Mouse (Mus musculus) liver, embryonic 15.5 days (tissue): ENCODE data around the gene Hist1h4b. TPM values are rescaled to one million over a fixed set of nuclear protein-coding genes. Genes with fewer than 3 reads are reported as not detected.
A peak's percentile ranks its signal among the peaks of the same experiment; 100 is the strongest.
"Not testable (repeated sequence)": the region's sequence is repeated elsewhere in the genome, so short reads cannot be mapped to it uniquely, and the experiment has no call there.

Experiments
- ATAC-seq: fragments of 200-750 bp; cut with Nextera tagmentation; 2 replicates; pipeline ENCODE4 v1.8.0; 2017; ENCODE audit warnings: moderate number of reproducible peaks, mild to moderate bottlenecking, moderate library complexity; ENCODE audit not compliant: insufficient read depth
- H3K27ac ChIP-seq: fragments of 300-500 bp; sonication (generic); replicated peaks from 2 replicates; pipeline ENCODE4 v1.5.1; 2015; ENCODE audit warnings: mild to moderate bottlenecking, inconsistent platforms
- H3K27me3 ChIP-seq: fragments of 300-500 bp; sonication (generic); 2 replicates; pipeline ENCODE4 v1.6.1; 2015; ENCODE audit warnings: mild to moderate bottlenecking, inconsistent platforms
- H3K36me3 ChIP-seq: fragments of 300-500 bp; sonication (generic); replicated peaks from 2 replicates; pipeline ENCODE4 v1.6.1; 2015; ENCODE audit warnings: moderate library complexity, mild to moderate bottlenecking, inconsistent platforms
- H3K4me1 ChIP-seq: fragments of 300-500 bp; sonication (generic); replicated peaks from 2 replicates; pipeline ENCODE4 v1.6.1; 2015; ENCODE audit warnings: inconsistent platforms
- H3K4me2 ChIP-seq: fragments of 300-500 bp; sonication (generic); 2 replicates; pipeline ENCODE4 v1.6.1; 2015; ENCODE audit warnings: moderate library complexity, mild to moderate bottlenecking, inconsistent platforms
- H3K4me3 ChIP-seq: fragments of 300-500 bp; sonication (generic); replicated peaks from 2 replicates; pipeline ENCODE4 v1.5.1; 2015; ENCODE audit warnings: mild to moderate bottlenecking, inconsistent platforms
- H3K9ac ChIP-seq: fragments of 300-500 bp; sonication (generic); 2 replicates; pipeline ENCODE4 v1.6.1; 2015; ENCODE audit warnings: moderate library complexity, mild to moderate bottlenecking, inconsistent platforms
- H3K9me3 ChIP-seq: fragments of 300-500 bp; sonication (generic); replicated peaks from 2 replicates; pipeline ENCODE4 v1.6.1; 2016; ENCODE audit warnings: inconsistent platforms
- WGBS: fragments of 180-500 bp; shearing (Covaris S2); methylation state at CpG from one replicate; pipeline ENCODE4 v1.1.7; 2015; ENCODE audit warnings: mixed read lengths; ENCODE audit not compliant: insufficient replicate concordance; 5-methylcytosine and 5-hydroxymethylcytosine counted together
- polyA plus RNA-seq: library from polyadenylated mRNA; unstranded; fragments of >200 nt; fragmentation: Nextera tagmentation; extraction: Ambion mirVana; gene quantifications from 2 replicates; pipeline ENCODE4 v1.2.1, GENCODE M21; 2015

The Hist1h4b gene
- 2.7 and 4.1 TPM in 2 replicates for polyA plus RNA-seq

GRCm38 (mm10) chr13:23756790-23757189 is at the start of gene Hist1h4b:
Gene Hist1h4b, plus strand, starts transcription at chr13:23757013.
- peaks cover 57% of the 10 kb centered on the region for H3K4me1 ChIP-seq
- peak within 1 kb of the TSS; percentile 71 for H3K9ac ChIP-seq
- WGBS, result 0% methylated on average over 19 of the region's 22 CpGs
- H3K4me3 ChIP-seq, result peak within 1 kb of the TSS; percentile 54
- no peaks in the 10 kb centered on the region for H3K36me3 ChIP-seq
- peak within 1 kb of the TSS; percentile 87 for H3K4me2 ChIP-seq
- no peaks in the 10 kb centered on the region for H3K27me3 ChIP-seq
- ATAC-seq, result peak; percentile 67
- no peaks in the 10 kb centered on the region for H3K9me3 ChIP-seq
- peak within 1 kb of the TSS; percentile 99 for H3K27ac ChIP-seq

- no peak overlapping the region for H3K27ac ChIP-seq
- 66% methylated on average over 4 of the region's 4 CpGs for WGBS
- H3K4me3 ChIP-seq, result no peak overlapping the region
- no peak overlapping the region for H3K9ac ChIP-seq
- ATAC-seq, result no peak
- peaks cover 25% of the 10 kb centered on the region for H3K4me1 ChIP-seq
- H3K9me3 ChIP-seq, result no peaks in the 10 kb centered on the region
- peaks cover 19% of the 10 kb centered on the region for H3K27me3 ChIP-seq
- H3K4me2 ChIP-seq, result no peak overlapping the region
- no peaks in the 10 kb centered on the region for H3K36me3 ChIP-seq
These were observed 48.8 kb upstream of the Hist1h4b start for GRCm38 (mm10) chr13:23708041-23708440.

- no peak for ATAC-seq
- Histone ChIP-seq H3K27ac (no peak overlapping the region), H3K4me2 (no peak overlapping the region), H3K4me1 (peaks cover 25% of the 10 kb centered on the region), H3K9me3 (no peaks in the 10 kb centered on the region), H3K9ac (no peak overlapping the region), H3K27me3 (peaks cover 19% of the 10 kb centered on the region), H3K4me3 (no peak overlapping the region), H3K36me3 (no peaks in the 10 kb centered on the region)
- 62% methylated on average over 4 of the region's 4 CpGs for WGBS
These were observed 48.2 kb upstream of the Hist1h4b start for GRCm38 (mm10) chr13:23708654-23709053.

- no peaks in the 10 kb centered on the region for H3K9me3 ChIP-seq
- WGBS, result 34% methylated on average over 15 of the region's 15 CpGs
- H3K27ac ChIP-seq, result peak overlapping the region; percentile 77
- ATAC-seq, result 0 out of 2 replicates have a peak, but pooled peaks have one; percentile 19
- no peaks in the 10 kb centered on the region for H3K36me3 ChIP-seq
- H3K4me3 ChIP-seq, result peak overlapping the region; percentile 56
- peaks cover 25% of the 10 kb centered on the region for H3K4me1 ChIP-seq
- H3K4me2 ChIP-seq, result peak overlapping the region; percentile 74
- H3K27me3 ChIP-seq, result peaks cover 19% of the 10 kb centered on the region
- H3K9ac ChIP-seq, result peak overlapping the region; percentile 64
These were observed 47.0 kb upstream of the Hist1h4b start for GRCm38 (mm10) chr13:23709714-23710373.

- Histone ChIP-seq H3K36me3 (no peaks in the 10 kb centered on the region), H3K9ac (peak within 1 kb of the TSS; percentile 64), H3K27ac (peak within 1 kb of the TSS; percentile 77), H3K4me1 (peaks cover 25% of the 10 kb centered on the region), H3K4me2 (peak within 1 kb of the TSS; percentile 74), H3K9me3 (no peaks in the 10 kb centered on the region), H3K4me3 (peak within 1 kb of the TSS; percentile 56), H3K27me3 (peaks cover 19% of the 10 kb centered on the region)
- 3% methylated on average over 17 of the region's 17 CpGs for WGBS
- ATAC-seq, result peak; percentile 63
These were observed 46.3 kb upstream of the Hist1h4b start, which contains the start of gene Hfe for GRCm38 (mm10) chr13:23710374-23711089. Gene Hfe, minus strand, starts transcription at chr13:23710854.

GRCm38 (mm10) chr13:23716261-23717042 is 40.4 kb upstream of the Hist1h4b start:
- H3K27me3 ChIP-seq, result peaks cover 3% of the 10 kb centered on the region; the same call in 1 of the 2 replicates
- 26% methylated on average over 5 of the region's 5 CpGs for WGBS
- H3K4me3 ChIP-seq, result no peak overlapping the region

GRCm38 (mm10) chr13:23717176-23717575 is 39.6 kb upstream of the Hist1h4b start:
- 47% methylated on average over 11 of the region's 11 CpGs for WGBS
- H3K9me3 ChIP-seq, result no peaks in the 10 kb centered on the region
- 0 out of 2 replicates have a peak overlapping the region, but pooled peaks have one; percentile 41 for H3K27ac ChIP-seq
- no peak for ATAC-seq
- no peak overlapping the region for H3K4me3 ChIP-seq
- H3K4me2 ChIP-seq, result no peak overlapping the region
- no peaks in the 10 kb centered on the region for H3K36me3 ChIP-seq
- no peak overlapping the region for H3K9ac ChIP-seq
- peaks cover 4% of the 10 kb centered on the region; the same call in 1 of the 2 replicates for H3K4me1 ChIP-seq
- H3K27me3 ChIP-seq, result no peaks in the 10 kb centered on the region; the same call in 1 of the 2 replicates

More at GRCm38 (mm10) chr13:23716261-23717042, 40.4 kb upstream of the Hist1h4b start:
- H3K4me2 ChIP-seq, result no peak overlapping the region
- peaks cover 8% of the 10 kb centered on the region for H3K4me1 ChIP-seq
- no peaks in the 10 kb centered on the region for H3K36me3 ChIP-seq
- ATAC-seq, result no peak
- H3K27ac ChIP-seq, result no peak overlapping the region
- H3K9me3 ChIP-seq, result no peaks in the 10 kb centered on the region
- H3K9ac ChIP-seq, result no peak overlapping the region

- not testable (repeated sequence) for H3K9ac ChIP-seq
- 17% methylated on average over 2 of the region's 2 CpGs for WGBS
These were observed 39.1 kb upstream of the Hist1h4b start for GRCm38 (mm10) chr13:23717593-23718245.

GRCm38 (mm10) chr13:23724239-23724638 is 32.6 kb upstream of the Hist1h4b start:
- no peak overlapping the region; the same call in 1 of the 2 replicates for H3K9ac ChIP-seq
- 48% methylated on average over 4 of the region's 4 CpGs for WGBS

More at GRCm38 (mm10) chr13:23717593-23718245, 39.1 kb upstream of the Hist1h4b start:
- H3K4me1 ChIP-seq, H3K9me3 ChIP-seq, H3K36me3 ChIP-seq, H3K4me3 ChIP-seq, H3K27me3 ChIP-seq, ATAC-seq, H3K4me2 ChIP-seq: not testable (repeated sequence)
- 0 out of 2 replicates have a peak overlapping the region, but pooled peaks have one; percentile 41 for H3K27ac ChIP-seq

GRCm38 (mm10) chr13:23725213-23725612 is 31.6 kb upstream of the Hist1h4b start:
- H3K9me3 ChIP-seq, result no peaks in the 10 kb centered on the region
- H3K27ac ChIP-seq, result no peak overlapping the region
- 33% methylated on average over 1 of the region's 1 CpGs for WGBS
- H3K36me3 ChIP-seq, result no peaks in the 10 kb centered on the region
- no peaks in the 10 kb centered on the region for H3K27me3 ChIP-seq
- no peak for ATAC-seq
- no peak overlapping the region for H3K9ac ChIP-seq
- H3K4me3 ChIP-seq, result no peak overlapping the region
- no peak overlapping the region for H3K4me2 ChIP-seq
- peaks cover 60% of the 10 kb centered on the region for H3K4me1 ChIP-seq

More at GRCm38 (mm10) chr13:23724239-23724638, 32.6 kb upstream of the Hist1h4b start:
- no peak overlapping the region for H3K27ac ChIP-seq
- no peaks in the 10 kb centered on the region for H3K36me3 ChIP-seq
- ATAC-seq, result no peak
- H3K4me1 ChIP-seq, result peaks cover 53% of the 10 kb centered on the region
- no peak overlapping the region for H3K4me3 ChIP-seq
- H3K27me3 ChIP-seq, result no peaks in the 10 kb centered on the region
- H3K4me2 ChIP-seq, result no peak overlapping the region
- no peaks in the 10 kb centered on the region for H3K9me3 ChIP-seq
